Mouse (Mus musculus): ENCODE data around the gene Ret.

DNA sequence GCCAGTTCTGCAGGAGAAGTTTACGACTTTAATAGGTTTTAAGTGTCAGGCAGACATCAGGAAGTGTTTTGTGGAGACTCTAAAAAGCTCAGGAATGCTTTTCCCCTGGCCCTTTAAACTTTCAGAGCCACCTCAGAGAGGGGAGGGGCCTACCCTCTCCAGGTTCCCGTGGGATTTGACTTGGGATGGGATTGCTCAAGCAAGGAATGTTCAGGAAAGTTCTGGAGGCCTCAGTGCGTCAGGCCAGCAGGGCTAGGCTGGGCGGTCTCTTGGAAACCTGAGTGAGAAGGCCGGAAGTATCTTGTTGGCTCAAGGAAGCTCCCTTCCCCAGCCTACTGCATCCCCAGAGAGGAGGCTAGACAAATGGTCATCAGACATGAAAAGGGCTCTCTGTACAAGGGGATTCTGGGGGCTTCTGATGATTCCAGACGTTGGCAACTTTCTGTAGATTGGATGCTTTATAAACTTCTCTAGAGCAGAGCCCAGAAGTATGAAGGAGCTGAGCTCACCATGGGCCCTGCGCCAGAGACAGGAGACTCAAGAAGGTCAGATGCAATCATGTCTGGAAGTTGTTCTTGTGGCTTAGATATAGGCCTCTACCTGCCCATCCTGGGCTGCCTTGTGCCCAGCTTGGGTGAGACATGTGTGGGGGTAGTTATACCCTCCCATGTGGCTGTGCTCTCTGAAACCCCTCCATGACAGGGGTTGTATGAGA lies 7.8 kb upstream of the Ret start:
- TF ChIP-seq CTCF (IDR thresholded peaks at IDR 0.05; ENCODE audit: borderline replicate concordance, extremely low read depth, insufficient read depth, insufficient read length) (no peak), POLR2A (IDR thresholded peaks at IDR 0.05; ENCODE audit: borderline replicate concordance, extremely low read depth, insufficient read depth, insufficient read length, poor library complexity, severe bottlenecking) (no peak)
